Mouse (Mus musculus) heart, embryonic 14.5 days (tissue): ENCODE data around the gene Dip2b. TPM values are rescaled to one million over a fixed set of nuclear protein-coding genes. Genes with fewer than 3 reads are reported as not detected.

ENCODE experiments used
- ATAC-seq: fragments of 200-750 bp; cut with Nextera tagmentation; 2 replicates; pipeline ENCODE4 v1.8.0; 2017; ENCODE audit warnings: low read depth, moderate TSS enrichment; ENCODE audit not compliant: insufficient number of reproducible peaks, insufficient read depth, low FRiP score
- H3K27ac ChIP-seq, 2 experiments: fragments of 200-500 bp in 1 of 2; fragments of 300-500 bp in 1 of 2; sonication (generic) in 1 of 2; replicated peaks in 1 of 2; 2 replicates each; pipeline ENCODE4 v1.5.1; 2012 to 2014; ENCODE audit warnings: low read depth in 2 of 2, low read length in 2 of 2, control low read depth in 1 of 2, mild to moderate bottlenecking in 1 of 2, mixed read lengths in 1 of 2; ENCODE audit not compliant: control insufficient read depth in 1 of 2, insufficient read depth in 1 of 2
- H3K27me3 ChIP-seq: fragments of 300-500 bp; sonication (generic); 2 replicates; pipeline ENCODE4 v1.6.1; 2014; ENCODE audit warnings: mild to moderate bottlenecking, low read length, control low read depth; ENCODE audit not compliant: control insufficient read depth, insufficient read depth
- H3K36me3 ChIP-seq: fragments of 300-500 bp; sonication (generic); 2 replicates; pipeline ENCODE4 v1.6.1; 2014; ENCODE audit warnings: mild to moderate bottlenecking, control low read depth, low read length, mixed read lengths; ENCODE audit not compliant: control insufficient read depth, insufficient read depth
- H3K4me1 ChIP-seq, 2 experiments: fragments of 200-500 bp in 1 of 2; fragments of 300-500 bp in 1 of 2; sonication (generic) in 1 of 2; 2 replicates each; pipeline ENCODE4 v1.6.1; 2012 to 2014; ENCODE audit warnings: low read length in 2 of 2, control low read depth in 1 of 2, mixed read lengths in 1 of 2; ENCODE audit not compliant: control insufficient read depth in 2 of 2, insufficient read depth in 2 of 2
- H3K4me2 ChIP-seq: fragments of 300-500 bp; sonication (generic); 2 replicates; pipeline ENCODE4 v1.6.1; 2014; ENCODE audit warnings: mild to moderate bottlenecking, low read length
- H3K4me3 ChIP-seq, 2 experiments: fragments of 200-500 bp in 1 of 2; fragments of 300-500 bp in 1 of 2; sonication (generic) in 1 of 2; 2 replicates each; pipeline ENCODE4 v1.5.1; 2012 to 2014; ENCODE audit warnings: low read length in 2 of 2, mild to moderate bottlenecking in 2 of 2, control low read depth in 1 of 2, low read depth in 1 of 2, moderate library complexity in 1 of 2; ENCODE audit not compliant: control insufficient read depth in 1 of 2, insufficient read depth in 1 of 2
- H3K9ac ChIP-seq: fragments of 300-500 bp; sonication (generic); 2 replicates; pipeline ENCODE4 v1.6.1; 2014; ENCODE audit warnings: mild to moderate bottlenecking, low read length
- H3K9me3 ChIP-seq: fragments of 300-500 bp; sonication (generic); 2 replicates; pipeline ENCODE4 v1.6.1; 2016; ENCODE audit warnings: low read length, control low read depth; ENCODE audit not compliant: control insufficient read depth
- WGBS: fragments of 180-500 bp; shearing (Covaris S2); extraction: QIAGEN DNeasy Blood & Tissue Kit; methylation state at CpG from one replicate; pipeline ENCODE4 v1.1.7; 2014; 5-methylcytosine and 5-hydroxymethylcytosine counted together
- polyA plus RNA-seq: library from polyadenylated mRNA; unstranded; fragments of >200 nt; fragmentation: Nextera tagmentation; extraction: Ambion mirVana; gene quantifications from 2 replicates; pipeline ENCODE4 v1.2.1, GENCODE M21; 2014

Gene Dip2b
- polyA plus RNA-seq, 1 experiment from 2014 or later, result 20.2 TPM

DNA sequence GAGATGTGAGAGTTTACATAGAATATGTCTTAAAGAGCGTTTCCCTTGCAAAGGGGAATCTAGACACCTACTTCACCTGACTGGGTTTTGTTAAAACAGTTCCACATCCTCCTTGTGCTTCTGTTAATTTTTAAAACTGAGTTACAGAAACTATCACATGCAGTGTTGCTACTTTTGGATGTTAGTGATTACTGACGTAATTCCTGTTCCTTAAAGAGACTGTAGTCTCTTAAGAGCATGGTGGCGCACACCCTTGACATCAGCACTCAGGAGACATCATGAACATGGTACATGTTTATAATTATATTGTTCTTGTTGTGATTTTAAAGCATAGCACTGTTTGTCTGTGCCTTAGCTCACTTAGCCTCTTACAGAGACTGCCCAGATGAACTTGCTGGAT lies 113.9 kb downstream of the Dip2b start:
- no peaks in the 10 kb centered on the region for H3K9me3 ChIP-seq
- whole genome bisulfite sequencing, result 87% methylated on average over 3 of the region's 3 CpGs
- no peak overlapping the region for H3K9ac ChIP-seq

DNA sequence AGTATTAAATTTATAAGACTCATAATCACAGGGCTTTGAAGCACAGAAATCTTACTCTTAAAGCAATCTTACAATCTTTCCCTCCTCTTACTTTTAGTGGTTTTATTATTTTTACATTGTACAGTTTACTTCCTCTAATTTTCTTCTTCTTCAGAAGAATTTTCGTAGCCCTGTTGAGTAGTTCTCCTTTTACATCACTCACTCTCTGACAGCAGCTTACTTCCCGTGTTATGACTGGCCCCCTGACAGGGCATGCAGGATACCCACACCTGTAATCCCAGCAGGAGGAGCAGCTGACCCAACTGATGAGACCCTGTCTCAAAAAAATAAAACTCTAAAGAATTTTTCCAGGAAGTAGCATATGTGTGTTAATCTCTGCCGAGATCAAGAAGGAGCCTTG lies 114.6 kb downstream of the Dip2b start:
- 81% methylated on average over 3 of the region's 3 CpGs for WGBS
- no peak overlapping the region for H3K9ac ChIP-seq
- H3K27ac ChIP-seq, result no peak overlapping the region
- H3K4me1 ChIP-seq, result peaks cover 4 to 10% of the 10 kb centered on the region in 2 experiments; a peak in 3 of 4 replicates
- no peak overlapping the region for H3K4me2 ChIP-seq
- H3K27me3 ChIP-seq, result no peaks in the 10 kb centered on the region
- H3K4me3 ChIP-seq, result no peak overlapping the region
- H3K36me3 ChIP-seq, result peaks cover 49% of the 10 kb centered on the region
- H3K9me3 ChIP-seq, result no peaks in the 10 kb centered on the region
- ATAC-seq, result no peak

More for the DNA sequence above, 113.9 kb downstream of the Dip2b start:
- peaks cover 7 to 15% of the 10 kb centered on the region in 2 experiments for H3K4me1 ChIP-seq
- H3K36me3 ChIP-seq, result peaks cover 49% of the 10 kb centered on the region
- H3K27me3 ChIP-seq, result no peaks in the 10 kb centered on the region
- no peak overlapping the region for H3K4me3 ChIP-seq
- H3K4me2 ChIP-seq, result no peak overlapping the region
- H3K27ac ChIP-seq, result no peak overlapping the region
- no peak for ATAC-seq

DNA sequence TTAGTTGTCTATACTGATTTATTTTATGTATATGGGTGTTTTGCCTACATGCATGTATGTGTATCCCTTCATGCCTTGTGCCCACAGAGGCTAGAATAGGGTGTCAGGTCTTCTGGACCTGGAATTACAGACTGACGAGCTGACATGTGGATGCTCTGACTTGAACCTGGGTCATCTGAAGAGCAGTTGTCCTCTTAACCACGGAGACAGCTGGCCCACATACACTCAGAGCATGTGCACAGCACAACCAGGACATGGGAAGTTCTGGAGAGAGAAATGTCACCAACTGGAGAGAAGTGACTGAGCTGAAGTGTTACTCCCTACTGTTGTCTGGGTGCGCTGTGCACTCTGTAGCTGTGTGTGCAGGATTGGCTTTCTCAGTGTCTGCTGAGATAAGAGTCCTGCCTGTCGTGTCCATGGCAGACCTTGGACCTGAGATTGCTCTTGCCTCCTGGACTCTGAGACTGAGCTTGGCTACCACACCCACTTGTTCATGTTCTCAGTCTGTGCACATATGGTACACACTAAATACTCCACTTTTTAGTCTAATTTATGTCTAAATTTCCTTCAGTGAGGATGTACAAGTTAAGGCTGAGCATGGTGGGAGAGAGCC lies 117.7 kb downstream of the Dip2b start:
- Histone ChIP-seq H3K9me3 (no peaks in the 10 kb centered on the region), H3K4me1 (peaks cover 4 to 5% of the 10 kb centered on the region in 2 experiments; a peak in 2 of 4 replicates), H3K27ac (0 out of 4 replicates have a peak overlapping the region, but pooled peaks of 1 of the 2 experiments have one; percentile 15), H3K36me3 (peaks cover 63% of the 10 kb centered on the region), H3K27me3 (no peaks in the 10 kb centered on the region), H3K9ac (no peak overlapping the region), H3K4me3 (no peak overlapping the region), H3K4me2 (no peak overlapping the region)
- no peak for ATAC-seq
- WGBS, result 60% methylated on average over 4 of the region's 4 CpGs

DNA sequence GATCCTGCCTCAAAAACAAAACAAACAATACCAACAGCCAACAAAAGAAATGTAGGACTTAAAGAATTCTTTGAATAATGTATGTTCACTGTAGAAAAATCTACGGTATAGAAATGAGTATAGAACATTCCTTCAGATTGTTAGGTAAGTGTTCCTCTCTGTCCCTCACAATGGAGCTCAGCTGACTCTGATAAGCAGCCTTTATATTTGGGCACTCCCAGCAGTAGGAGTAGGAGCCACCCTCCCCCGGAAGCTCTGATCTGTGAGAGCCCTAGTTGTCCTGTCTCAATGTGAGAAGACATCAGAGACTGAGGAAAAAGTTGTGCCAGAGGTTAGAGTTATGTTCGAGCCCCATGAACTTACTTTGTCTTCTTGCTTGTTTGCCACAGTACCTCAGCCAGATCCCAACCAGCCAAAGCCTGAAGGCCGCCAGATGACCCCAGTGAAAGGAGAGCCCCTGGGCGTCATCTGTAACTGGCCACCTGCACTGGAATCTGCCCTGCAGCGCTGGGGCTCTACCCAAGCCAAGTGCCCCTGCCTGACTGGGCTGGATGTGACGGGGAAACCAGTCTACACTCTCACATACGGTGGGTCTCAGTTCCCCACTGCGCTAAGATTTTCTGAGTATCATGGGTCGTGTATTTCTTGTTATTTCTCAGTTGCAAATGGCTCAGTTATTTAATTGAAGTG lies 118.5 kb downstream of the Dip2b start:
- H3K4me1 ChIP-seq, result peaks cover 4 to 5% of the 10 kb centered on the region in 2 experiments; a peak in 2 of 4 replicates
- no peak overlapping the region for H3K9ac ChIP-seq
- no peaks in the 10 kb centered on the region for H3K9me3 ChIP-seq
- H3K27ac ChIP-seq, result 0 out of 4 replicates have a peak overlapping the region, but pooled peaks have one; percentile 2 to 15
- H3K27me3 ChIP-seq, result no peaks in the 10 kb centered on the region
- H3K4me3 ChIP-seq, result no peak overlapping the region
- ATAC-seq, result no peak
- H3K36me3 ChIP-seq, result peaks cover 61% of the 10 kb centered on the region
- no peak overlapping the region for H3K4me2 ChIP-seq
- WGBS, result 70% methylated on average over 10 of the region's 10 CpGs

DNA sequence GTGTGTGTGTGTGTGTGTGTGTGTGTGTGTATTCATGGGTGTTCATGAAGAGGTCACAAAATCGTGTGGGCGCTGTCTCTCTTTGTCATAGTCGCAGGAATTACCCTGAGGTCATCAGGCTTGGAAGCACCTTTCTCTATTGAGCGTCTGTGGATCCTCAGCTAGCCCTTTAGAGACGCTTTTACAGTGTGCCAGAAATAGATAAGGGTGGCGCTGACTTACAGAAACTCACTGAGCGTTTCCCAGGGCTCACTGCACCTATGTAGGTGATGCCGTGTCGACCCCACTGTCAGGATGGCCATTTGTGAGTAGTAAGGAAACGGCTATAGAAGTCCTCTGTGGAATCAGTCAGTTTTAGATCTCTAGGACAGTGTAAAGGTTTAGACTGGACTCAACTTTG lies 120.5 kb downstream of the Dip2b start:
- 0 out of 4 replicates have a peak overlapping the region, but pooled peaks of 1 of the 2 experiments have one; percentile 2 for H3K27ac ChIP-seq
- no peak overlapping the region for H3K4me2 ChIP-seq
- H3K4me3 ChIP-seq, result no peak overlapping the region
- H3K27me3 ChIP-seq, result no peaks in the 10 kb centered on the region
- H3K9me3 ChIP-seq, result no peaks in the 10 kb centered on the region
- WGBS, result 56% methylated on average over 10 of the region's 10 CpGs
- H3K4me1 ChIP-seq, result peaks cover 4 to 5% of the 10 kb centered on the region in 2 experiments; a peak in 2 of 4 replicates
- peaks cover 72% of the 10 kb centered on the region for H3K36me3 ChIP-seq
- ATAC-seq, result no peak
- no peak overlapping the region for H3K9ac ChIP-seq

DNA sequence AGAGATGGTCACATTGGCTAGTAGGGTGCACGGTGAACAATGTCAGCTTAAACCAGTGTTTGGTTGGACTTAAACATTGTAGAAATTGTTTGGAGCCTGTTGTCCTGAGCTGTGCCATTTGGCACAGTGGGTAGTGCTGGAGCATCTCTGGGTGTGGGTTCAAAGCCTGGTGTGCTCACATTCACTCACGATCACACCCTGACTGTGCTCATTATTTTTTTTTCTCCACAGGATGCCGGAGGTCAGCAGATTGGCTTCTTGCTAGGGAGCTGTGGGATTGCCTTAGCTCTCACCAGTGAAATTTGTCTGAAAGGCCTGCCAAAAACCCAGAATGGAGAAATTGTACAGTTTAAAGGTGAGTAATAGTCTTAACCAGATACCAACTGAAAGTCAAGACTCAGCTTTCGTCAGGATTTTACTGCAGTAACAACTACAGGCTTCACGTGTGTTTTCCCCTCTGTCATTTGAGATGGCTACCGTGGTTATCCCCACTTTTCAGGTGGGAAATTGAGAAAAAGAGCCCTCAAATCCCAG lies 123.3 kb downstream of the Dip2b start:
- Histone ChIP-seq H3K27me3 (no peaks in the 10 kb centered on the region), H3K9me3 (no peaks in the 10 kb centered on the region), H3K4me2 (no peak overlapping the region), H3K4me1 (peaks cover 4 to 10% of the 10 kb centered on the region in 2 experiments; a peak in 3 of 4 replicates), H3K4me3 (no peak overlapping the region), H3K9ac (no peak overlapping the region), H3K36me3 (peaks cover 52% of the 10 kb centered on the region), H3K27ac (no peak overlapping the region)
- ATAC-seq, result no peak
- WGBS, result 78% methylated on average over 6 of the region's 6 CpGs

DNA sequence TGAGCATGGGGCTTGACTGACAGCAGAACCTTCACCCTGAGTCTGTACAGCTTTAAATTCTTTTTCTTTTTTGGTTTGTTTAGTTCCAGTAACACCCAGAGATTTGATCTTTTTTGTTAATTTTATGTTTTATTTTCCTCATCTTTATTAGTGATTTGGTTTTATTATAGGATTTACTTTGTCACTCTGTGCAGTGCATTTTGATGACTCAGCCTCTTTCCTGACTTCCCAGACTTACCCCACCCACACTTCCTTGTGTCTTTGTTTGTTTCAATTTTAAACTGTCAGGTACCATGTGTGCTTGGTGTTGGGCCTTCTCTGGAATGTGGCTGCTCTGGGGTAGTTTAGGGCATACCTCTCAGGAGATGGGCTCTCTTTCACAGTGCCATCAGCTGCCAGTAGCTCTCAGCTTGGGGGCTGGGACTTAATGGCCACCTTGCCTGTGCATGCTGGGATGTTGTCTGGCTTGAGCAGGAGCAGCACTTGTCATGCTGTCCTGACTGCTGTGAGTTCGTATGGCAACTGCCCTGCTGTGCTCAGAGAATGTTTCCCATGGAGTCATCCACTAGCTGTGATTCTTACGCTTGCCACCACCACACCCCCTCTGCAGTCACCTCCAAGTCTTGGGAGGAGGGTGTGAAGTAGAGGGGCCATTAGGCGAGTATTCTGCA lies 125.1 kb downstream of the Dip2b start:
- Histone ChIP-seq H3K27me3 (no peaks in the 10 kb centered on the region), H3K4me2 (no peak overlapping the region), H3K36me3 (peaks cover 64% of the 10 kb centered on the region), H3K27ac (no peak overlapping the region), H3K9ac (no peak overlapping the region), H3K4me1 (peaks cover 3 to 13% of the 10 kb centered on the region in 2 experiments; a peak in 2 of 4 replicates), H3K4me3 (no peak overlapping the region), H3K9me3 (no peaks in the 10 kb centered on the region)
- ATAC-seq, result no peak
- WGBS, result 86% methylated on average over 3 of the region's 3 CpGs
